In the genomic region with DNA sequence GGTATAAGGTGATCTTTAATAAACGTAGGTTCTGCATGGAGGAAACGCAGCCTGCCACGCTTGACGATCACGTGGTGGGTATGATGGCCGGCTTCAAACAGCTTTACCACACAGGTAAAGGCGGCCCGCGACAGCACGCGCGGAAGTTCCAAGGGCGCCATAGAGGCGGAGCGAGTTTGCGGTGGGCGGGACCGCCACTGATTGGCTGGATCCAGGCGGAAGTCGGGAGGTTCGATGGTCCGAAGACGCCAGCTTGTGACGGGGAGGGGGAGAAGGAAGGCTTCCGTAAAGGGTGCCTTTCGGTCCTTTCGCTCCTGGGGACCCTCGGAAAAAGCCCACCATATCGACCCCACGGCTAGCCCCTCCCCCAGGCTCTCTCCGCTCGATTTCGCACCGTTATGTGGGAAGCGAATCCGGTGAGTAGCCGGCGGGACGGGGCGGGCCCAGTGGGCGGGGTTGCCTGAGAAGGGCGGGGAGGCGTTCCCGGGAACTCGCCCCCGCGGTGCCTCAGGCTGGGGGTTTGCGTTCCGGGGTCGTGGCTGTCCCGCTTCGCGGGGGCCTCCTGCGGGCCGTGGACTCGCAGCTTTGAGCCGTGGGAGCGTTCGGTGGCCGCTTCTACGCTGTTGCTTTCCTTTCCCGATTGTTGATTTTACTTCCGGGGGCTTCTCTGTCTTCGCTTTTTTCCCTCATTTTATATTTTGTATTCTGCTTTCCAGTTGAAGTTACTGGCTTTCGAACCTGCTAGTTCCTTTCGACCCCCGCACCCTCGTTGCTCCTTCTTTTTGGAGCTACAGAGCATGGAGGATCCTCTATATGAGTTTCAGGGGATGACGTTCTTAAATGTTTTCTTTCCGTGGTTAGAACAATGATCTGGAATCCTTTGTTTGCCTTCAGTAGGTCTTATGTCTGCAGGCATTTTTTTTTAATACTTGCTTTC, we compare ENCODE assay signal across 8 mouse cellular contexts. TPM values are rescaled to one million over a fixed set of nuclear protein-coding genes. Genes with fewer than 3 reads are reported as not detected.
DNase-seq lines count a peak whose midpoint lies in the region; ATAC-seq and TF ChIP-seq lines count a peak whose summit lies in the region.

No protein-coding gene starts in this region.

- H3K4me2 ChIP-seq in heart, embryonic 15.5 days = peak overlapping the region; percentile 70
- H3K4me2 ChIP-seq in liver, embryonic 14.5 days (ENCODE audit: low read depth) = peak overlapping the region; percentile 69
- peak overlapping the region; percentile 62 for H3K4me2 ChIP-seq in neural tube, embryonic 11.5 days (ENCODE audit: low read depth)
- peak overlapping the region; percentile 65 for H3K4me2 ChIP-seq in stomach, postnatal 0 days (replicated peaks; ENCODE audit: low read depth)

- H3K9ac ChIP-seq in heart, embryonic 15.5 days = peak overlapping the region; percentile 80
- H3K9ac ChIP-seq in liver, embryonic 14.5 days (replicated peaks) = peak overlapping the region; percentile 71
- peak overlapping the region; percentile 80 for H3K9ac ChIP-seq in neural tube, embryonic 11.5 days (ENCODE audit: low read length)
- peak overlapping the region; percentile 80 for H3K9ac ChIP-seq in stomach, postnatal 0 days (ENCODE audit: low read length)

- no peaks in the 10 kb centered on the region for H3K9me3 ChIP-seq in heart, embryonic 15.5 days (replicated peaks)
- no peaks in the 10 kb centered on the region for H3K9me3 ChIP-seq in liver, embryonic 14.5 days (ENCODE audit: control insufficient read depth, low read length)
- no peaks in the 10 kb centered on the region for H3K9me3 ChIP-seq in neural tube, embryonic 11.5 days (ENCODE audit: control insufficient read depth, low read length)
- H3K9me3 ChIP-seq in stomach, postnatal 0 days (ENCODE audit: control insufficient read depth, low read length) = no peaks in the 10 kb centered on the region

- TF ChIP-seq CTCF in liver, embryonic 14.5 days (IDR thresholded peaks at IDR 0.05; ENCODE audit: low read depth) = no peak
- TF ChIP-seq CTCF in stomach, postnatal 0 days (IDR thresholded peaks at IDR 0.05; ENCODE audit: low read depth) = no peak

- peak; percentile 79 for DNase-seq in c-Kit-negative CD71-positive TER-119-positive erythroid progenitor cells, embryonic 14.5 days (ENCODE audit: low read depth, low spot score)
- DNase-seq in fibroblast of lung, adult 2 months (ENCODE audit: low read depth) = peak; percentile 74
- DNase-seq in kidney, postnatal 25 days = peak; percentile 93 to 96
- peak; percentile 73 to 80 (median 79) for DNase-seq in liver, embryonic 14.5 days (ENCODE audit: low read depth in 3 of 3, low spot score in 3 of 3)
- DNase-seq in neural tube, embryonic 11.5 days (ENCODE audit: low spot score) = peak; percentile 94
- DNase-seq in stomach, postnatal 0 days (ENCODE audit: low spot score) = peak; percentile 96

- WGBS in heart, embryonic 15.5 days = under 1% methylated on average over 70 of the region's 70 CpGs
- WGBS in liver, embryonic 14.5 days (ENCODE audit: insufficient replicate concordance) = under 1% methylated on average over 70 of the region's 70 CpGs
- under 1% methylated on average over 70 of the region's 70 CpGs for WGBS in neural tube, embryonic 11.5 days
- under 1% methylated on average over 62 of the region's 70 CpGs for WGBS in stomach, postnatal 0 days

- ATAC-seq in CD4-positive, CD25-positive, alpha-beta regulatory T cell, adult 4 months = peak; percentile 98
- ATAC-seq in heart, embryonic 15.5 days (replicated peaks; ENCODE audit: insufficient number of reproducible peaks, insufficient read depth, low FRiP score, low read depth) = peak; percentile 93
- peak; percentile 98 for ATAC-seq in liver, embryonic 14.5 days (ENCODE audit: insufficient read depth)
- peak; percentile 91 for ATAC-seq in neural tube, embryonic 11.5 days (ENCODE audit: insufficient read depth, low FRiP score, low TSS enrichment)
- ATAC-seq in stomach, postnatal 0 days (ENCODE audit: low FRiP score, low TSS enrichment) = peak; percentile 99

- H3K4me1 ChIP-seq in heart, embryonic 15.5 days (replicated peaks) = peaks cover 5% of the 10 kb centered on the region; the same call in 1 of the 2 replicates
- H3K4me1 ChIP-seq in liver, embryonic 14.5 days (replicated peaks; ENCODE audit: control insufficient read depth in 2 of 2, insufficient read depth in 2 of 2, low read length in 1 of 2) = peaks cover 8 to 12% of the 10 kb centered on the region in 2 experiments
- peaks cover 4% of the 10 kb centered on the region; the same call in 1 of the 2 replicates for H3K4me1 ChIP-seq in neural tube, embryonic 11.5 days (ENCODE audit: control insufficient read depth, insufficient read depth, low read length)
- H3K4me1 ChIP-seq in stomach, postnatal 0 days (replicated peaks; ENCODE audit: control insufficient read depth, insufficient read depth) = no peaks in the 10 kb centered on the region

- H3K4me3 ChIP-seq in heart, embryonic 15.5 days = peak overlapping the region; percentile 89
- peak overlapping the region; percentile 75 to 94 for H3K4me3 ChIP-seq in liver, embryonic 14.5 days (ENCODE audit: insufficient read depth in 1 of 2, low read depth in 2 of 2, low read length in 2 of 2)
- peak overlapping the region; percentile 70 for H3K4me3 ChIP-seq in neural tube, embryonic 11.5 days (ENCODE audit: low read depth, low read length)
- peak overlapping the region; percentile 74 for H3K4me3 ChIP-seq in stomach, postnatal 0 days (ENCODE audit: low read depth, low read length)

- H3K27me3 ChIP-seq in heart, embryonic 15.5 days = no peaks in the 10 kb centered on the region; the same call in 1 of the 2 replicates
- H3K27me3 ChIP-seq in liver, embryonic 14.5 days (ENCODE audit: control insufficient read depth, insufficient read depth, low read length) = peaks cover 4% of the 10 kb centered on the region
- no peaks in the 10 kb centered on the region for H3K27me3 ChIP-seq in neural tube, embryonic 11.5 days (ENCODE audit: control insufficient read depth, insufficient read depth, low read length)
- H3K27me3 ChIP-seq in stomach, postnatal 0 days (ENCODE audit: control insufficient read depth, insufficient read depth, low read length) = no peaks in the 10 kb centered on the region

- no peak for TF ChIP-seq EP300 in liver, embryonic 14.5 days (IDR thresholded peaks at IDR 0.05; ENCODE audit: low read depth)
- no peak for TF ChIP-seq EP300 in stomach, postnatal 0 days (optimal IDR thresholded peaks at IDR 0.05)

- H3K36me3 ChIP-seq in heart, embryonic 15.5 days = no peaks in the 10 kb centered on the region
- no peaks in the 10 kb centered on the region for H3K36me3 ChIP-seq in liver, embryonic 14.5 days (replicated peaks; ENCODE audit: control insufficient read depth, insufficient read depth, low read depth)
- H3K36me3 ChIP-seq in neural tube, embryonic 11.5 days (ENCODE audit: control insufficient read depth, insufficient read depth, low read length) = no peaks in the 10 kb centered on the region
- no peaks in the 10 kb centered on the region for H3K36me3 ChIP-seq in stomach, postnatal 0 days (ENCODE audit: control insufficient read depth, insufficient read depth, low read length)

- H3K27ac ChIP-seq in heart, embryonic 15.5 days = peak overlapping the region; percentile 84
- H3K27ac ChIP-seq in liver, embryonic 14.5 days = no peak overlapping the region; the same call in 1 of the 2 replicates
- H3K27ac ChIP-seq in neural tube, embryonic 11.5 days (ENCODE audit: low read depth, low read length) = peak overlapping the region; percentile 93
- peak overlapping the region; percentile 71 for H3K27ac ChIP-seq in stomach, postnatal 0 days (replicated peaks)

RNA-seq across cellular contexts. Expression of gene Parp11, which starts 7.0 kb away (rescaled TPM):
- 10 to 100 TPM; 68.1 to 69.0 TPM for polyA plus RNA-seq in CD4-positive, CD25-positive, alpha-beta regulatory T cell, adult 4 months (2017; shearing (Covaris generic))
- polyA plus RNA-seq in heart, embryonic 15.5 days (2015; fragmentation: Nextera tagmentation; extraction: Ambion mirVana) = 14.7 and 18.1 TPM in 2 replicates
- polyA plus RNA-seq in liver, embryonic 14.5 days (2012; rRNA removed) = 4.2 and 5.7 TPM in 2 replicates
- 5.0 and 7.8 TPM in 2 replicates for polyA plus RNA-seq in liver, embryonic 14.5 days (2014; fragmentation: Nextera tagmentation; extraction: Ambion mirVana)
- polyA plus RNA-seq in neural tube, embryonic 11.5 days (2014; fragmentation: Nextera tagmentation; extraction: Ambion mirVana) = 56.1 and 59.1 TPM in 2 replicates
- 7.7 and 8.1 TPM in 2 replicates for polyA plus RNA-seq in stomach, postnatal 0 days (2015; fragmentation: Nextera tagmentation; extraction: Ambion mirVana)
